8 mouse cellular contexts compared by ENCODE assay signal in genomic region chr8:125955671-125956070, GRCm38 (mm10). TPM values are rescaled to one million over a fixed set of nuclear protein-coding genes. Genes with fewer than 3 reads are reported as not detected.
DNase-seq lines count a peak whose midpoint lies in the region; ATAC-seq and TF ChIP-seq lines count a peak whose summit lies in the region.

No protein-coding gene starts in this region.

- peak; percentile 76 for TF ChIP-seq CTCF in cerebellum, adult 2 months (IDR thresholded peaks at IDR 0.05; ENCODE audit: borderline replicate concordance, insufficient read depth, low read depth, low read length)

- peaks cover 3% of the 10 kb centered on the region for H3K9me3 ChIP-seq in intestine, embryonic 14.5 days (ENCODE audit: control insufficient read depth, low read length)
- no peaks in the 10 kb centered on the region for H3K9me3 ChIP-seq in intestine, embryonic 15.5 days

- no peak overlapping the region for H3K27ac ChIP-seq in intestine, embryonic 14.5 days (ENCODE audit: low read depth)
- no peak overlapping the region for H3K27ac ChIP-seq in intestine, embryonic 15.5 days
- H3K27ac ChIP-seq in cerebellum, adult 2 months (ENCODE audit: insufficient read depth, low read length) = 0 out of 2 replicates have a peak overlapping the region, but pooled peaks have one; percentile 6

- 16% methylated on average over 11 of the region's 11 CpGs for WGBS in intestine, embryonic 14.5 days
- WGBS in intestine, embryonic 15.5 days = 14% methylated on average over 11 of the region's 11 CpGs
- 10% methylated on average over 11 of the region's 11 CpGs for WGBS in cerebellum, adult 2 months

- H3K4me1 ChIP-seq in intestine, embryonic 14.5 days (replicated peaks; ENCODE audit: control insufficient read depth, insufficient read depth, low read length) = no peaks in the 10 kb centered on the region
- H3K4me1 ChIP-seq in intestine, embryonic 15.5 days (replicated peaks) = no peaks in the 10 kb centered on the region
- H3K4me1 ChIP-seq in cerebellum, adult 2 months (ENCODE audit: control insufficient read depth, insufficient read depth, low read length) = peaks cover 24% of the 10 kb centered on the region

- DNase-seq in intestine, embryonic 14.5 days (ENCODE audit: low spot score) = peak; percentile 79
- DNase-seq in ES-CJ7 (ENCODE audit: low read depth, low spot score) = peak; percentile 63
- peak; percentile 71 to 80 for DNase-seq in cerebellum, adult 2 months
- DNase-seq in frontal cortex, postnatal 36 days (ENCODE audit: low spot score in 2 of 2) = peak; percentile 45 to 62
- DNase-seq in left cerebral cortex, postnatal 10 days (ENCODE audit: extremely low spot score in 1 of 2, low spot score in 2 of 2) = peak; percentile 47 to 63
- DNase-seq in neural tube, embryonic 10.5 days (ENCODE audit: extremely low spot score, low spot score) = peak; percentile 49
- no peak for DNase-seq in spleen, postnatal 36 days (ENCODE audit: low spot score in 2 of 2)

- intact Hi-C loops in left cerebral cortex, postnatal 10 days (cut with DNase I) = loop anchor here (2.0 kb wide), 2 partner anchors 125 to 301 kb away; no protein-coding TSS in a partner anchor

- TF ChIP-seq POLR2A in cerebellum, adult 2 months (IDR thresholded peaks at IDR 0.05; ENCODE audit: borderline replicate concordance, insufficient read depth, low read length) = no peak

- H3K27me3 ChIP-seq in intestine, embryonic 14.5 days (replicated peaks; ENCODE audit: control insufficient read depth, insufficient read depth, low read length) = no peaks in the 10 kb centered on the region
- H3K27me3 ChIP-seq in intestine, embryonic 15.5 days (replicated peaks) = no peaks in the 10 kb centered on the region
- no peaks in the 10 kb centered on the region for H3K27me3 ChIP-seq in cerebellum, adult 2 months (ENCODE audit: control insufficient read depth, insufficient read depth, low read length)

- H3K4me3 ChIP-seq in intestine, embryonic 14.5 days (ENCODE audit: low read depth, low read length) = no peak overlapping the region
- H3K4me3 ChIP-seq in intestine, embryonic 15.5 days (replicated peaks) = no peak overlapping the region
- peak overlapping the region; percentile 24 for H3K4me3 ChIP-seq in cerebellum, adult 2 months (replicated peaks; ENCODE audit: insufficient read depth, low read depth, low read length)

- H3K9ac ChIP-seq in intestine, embryonic 14.5 days (ENCODE audit: low read length) = no peak overlapping the region
- H3K9ac ChIP-seq in intestine, embryonic 15.5 days = no peak overlapping the region

- no peak for ATAC-seq in intestine, embryonic 14.5 days (replicated peaks; ENCODE audit: low FRiP score, low TSS enrichment, low read depth)
- no peak for ATAC-seq in intestine, embryonic 15.5 days

- H3K36me3 ChIP-seq in intestine, embryonic 14.5 days (ENCODE audit: control insufficient read depth, insufficient read depth, low read length) = no peaks in the 10 kb centered on the region
- no peaks in the 10 kb centered on the region for H3K36me3 ChIP-seq in intestine, embryonic 15.5 days

- no peak overlapping the region for H3K4me2 ChIP-seq in intestine, embryonic 14.5 days (ENCODE audit: low read length)
- no peak overlapping the region; the same call in 1 of the 2 replicates for H3K4me2 ChIP-seq in intestine, embryonic 15.5 days (replicated peaks)

RNA-seq across cellular contexts. Expression of gene Kcnk1, which starts 39.3 kb away (rescaled TPM):
- 46.2 and 50.3 TPM in 2 replicates for polyA plus RNA-seq in intestine, embryonic 14.5 days (2014; fragmentation: Nextera tagmentation; extraction: Ambion mirVana)
- 46.6 and 47.3 TPM in 2 replicates for polyA plus RNA-seq in intestine, embryonic 15.5 days (2015; fragmentation: Nextera tagmentation; extraction: Ambion mirVana)
- polyA plus RNA-seq in cerebellum, adult 2 months (2012; rRNA removed) = 206 and 213 TPM in 2 replicates
- 10 to 100 TPM; 45.4 to 50.5 TPM for total RNA-seq in left cerebral cortex, postnatal 10 days (2021)

RNA-seq across cellular contexts. Expression of gene Map3k21, which starts 45.4 kb away (rescaled TPM):
- 3.9 and 4.7 TPM in 2 replicates for polyA plus RNA-seq in intestine, embryonic 14.5 days (2014; fragmentation: Nextera tagmentation; extraction: Ambion mirVana)
- 4.2 and 4.5 TPM in 2 replicates for polyA plus RNA-seq in intestine, embryonic 15.5 days (2015; fragmentation: Nextera tagmentation; extraction: Ambion mirVana)
- 1.1 TPM in 2 replicates for polyA plus RNA-seq in cerebellum, adult 2 months (2012; rRNA removed)
- 1 to 10 TPM; 2.8 TPM for total RNA-seq in left cerebral cortex, postnatal 10 days (2021)

RNA-seq across cellular contexts. Expression of gene Pcnx2, which starts 57.6 kb away (rescaled TPM):
- polyA plus RNA-seq in intestine, embryonic 14.5 days (2014; fragmentation: Nextera tagmentation; extraction: Ambion mirVana) = 0.08 and 0.17 TPM in 2 replicates
- 0.11 and 0.13 TPM in 2 replicates for polyA plus RNA-seq in intestine, embryonic 15.5 days (2015; fragmentation: Nextera tagmentation; extraction: Ambion mirVana)
- 40.4 and 41.4 TPM in 2 replicates for polyA plus RNA-seq in cerebellum, adult 2 months (2012; rRNA removed)
- total RNA-seq in left cerebral cortex, postnatal 10 days (2021) = 10 to 100 TPM; 48.6 to 55.8 TPM

Comparison
In these comparisons a context has a peak if more than half of its experiments do, and no peak if none do; other contexts are left out.
1. DNase-seq: peak in intestine, embryonic 14.5 days (single experiment), ES-CJ7 (single experiment), cerebellum, adult 2 months (2 of 2), frontal cortex, postnatal 36 days (2 of 2), left cerebral cortex, postnatal 10 days (2 of 2) and neural tube, embryonic 10.5 days (single experiment); none in spleen, postnatal 36 days (0 of 2).
2. RNA of gene Pcnx2, which starts 57.6 kb away (polyA plus RNA-seq): 40.4 to 41.4 TPM in cerebellum, adult 2 months; 0.11 to 0.13 TPM in intestine, embryonic 15.5 days and 0.08 to 0.17 TPM in intestine, embryonic 14.5 days; every median in the first group is over 10 times any median in the second.